Mouse (Mus musculus): ENCODE measurements around the gene Espl1.
A peak's percentile ranks its signal among the peaks of the same experiment; 100 is the strongest.

The Espl1 gene

DNA sequence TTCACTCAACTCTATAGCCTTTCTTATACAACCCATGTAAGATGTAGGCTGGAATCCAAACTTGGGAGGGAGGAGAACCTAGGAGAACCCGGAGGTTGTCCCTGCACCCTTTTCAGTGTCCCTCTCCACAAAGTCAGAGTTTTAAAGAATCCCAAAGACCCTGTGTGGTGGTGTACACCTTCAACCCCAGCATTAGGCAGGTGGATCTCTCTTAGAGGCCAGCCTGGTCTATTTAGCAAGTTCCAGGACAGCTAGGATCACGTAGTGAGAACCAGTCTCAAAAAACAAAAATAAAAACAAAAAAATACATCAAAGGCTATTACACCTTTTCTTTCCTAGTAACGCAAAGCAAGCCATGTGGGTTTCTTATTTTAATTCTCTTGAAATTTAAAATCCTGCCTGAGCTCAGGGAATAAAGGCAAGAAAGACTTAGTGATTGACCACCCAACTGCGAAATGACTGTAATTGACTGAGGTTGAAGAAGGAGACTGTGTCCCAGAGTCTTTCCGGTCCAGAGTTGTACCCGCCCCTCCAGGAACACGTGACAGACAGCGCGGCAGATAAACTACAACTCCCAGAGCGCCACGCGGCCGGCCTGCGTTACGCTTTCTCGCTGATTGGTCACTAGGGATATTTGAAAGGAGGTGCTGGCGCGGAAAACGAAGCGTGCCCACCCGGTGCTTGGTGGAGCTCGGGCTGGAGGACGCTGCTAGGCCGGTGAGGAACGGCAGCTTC is at the start of gene Espl1:
Gene Espl1 (plus strand): TSS at position 634 of the 735 bp plus-strand sequence.
- peak; percentile 95 for DNase-seq (ENCODE audit: low read depth, low spot score)

DNA sequence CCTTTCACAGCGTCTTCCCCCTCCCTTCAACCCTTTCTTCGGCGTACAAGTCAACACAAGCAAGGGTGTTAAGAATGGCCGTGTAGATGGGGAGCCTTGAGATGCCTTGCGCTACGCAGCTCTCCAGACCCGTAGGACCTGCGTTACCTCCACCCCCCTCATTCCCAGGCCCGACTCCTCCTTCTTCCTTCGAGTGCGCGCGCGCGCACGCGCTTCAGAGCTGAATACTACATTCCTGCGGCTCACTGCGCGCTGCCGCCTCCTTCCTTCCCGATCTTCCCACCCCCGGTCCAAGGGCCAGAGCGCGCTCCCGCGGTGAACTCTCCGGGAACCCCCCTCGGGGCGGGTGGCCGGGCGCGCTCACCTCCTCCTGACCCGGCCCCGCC is 49.2 kb upstream of the Espl1 start:
- DNase-seq (ENCODE audit: low read depth, low spot score) = peak; percentile 78

DNA sequence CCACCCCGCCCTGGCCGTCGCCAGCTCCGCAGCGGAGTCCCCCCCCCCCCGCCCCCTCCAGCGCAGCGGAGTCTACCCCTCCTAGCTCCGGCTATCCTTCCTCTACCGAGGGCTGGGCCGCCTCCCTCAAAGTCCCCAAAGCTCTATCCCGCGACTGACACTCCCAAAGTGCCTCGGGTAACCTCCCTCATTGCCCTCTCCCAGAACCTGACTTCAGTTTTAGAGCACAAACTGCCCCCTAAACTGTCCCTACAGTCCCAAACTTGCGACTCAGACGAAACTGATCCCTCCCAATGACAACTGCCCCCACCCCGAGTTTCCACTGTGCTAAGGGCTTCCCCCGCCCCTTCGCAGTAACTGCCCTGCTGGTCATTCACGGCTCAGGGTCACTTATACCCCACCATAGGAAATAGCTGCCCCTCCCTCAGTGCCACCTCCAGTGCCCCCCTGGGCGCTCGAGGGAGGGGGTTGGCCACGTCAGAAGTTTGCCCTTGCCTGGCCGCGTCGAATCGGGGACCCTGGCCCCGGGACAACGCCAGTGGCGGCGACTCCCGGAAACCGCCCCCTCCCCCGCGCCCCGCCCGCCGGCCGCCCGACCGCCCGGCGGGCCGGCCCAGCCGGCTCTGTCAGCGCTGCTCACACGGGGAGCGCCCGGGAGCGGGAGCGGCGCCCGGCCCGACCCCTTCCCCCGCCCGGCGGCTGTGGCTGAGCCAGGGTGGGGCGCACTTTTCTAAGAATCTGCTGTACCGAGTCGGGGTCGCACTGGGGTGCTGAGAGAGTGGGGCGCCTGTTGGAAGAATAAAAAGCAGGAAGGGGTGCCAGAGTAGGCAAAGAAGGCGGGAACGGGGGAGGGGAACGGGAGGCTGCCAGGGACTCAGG is 48.6 kb upstream of the Espl1 start:
- peak; percentile 43 for DNase-seq (ENCODE audit: low read depth, low spot score)

DNA sequence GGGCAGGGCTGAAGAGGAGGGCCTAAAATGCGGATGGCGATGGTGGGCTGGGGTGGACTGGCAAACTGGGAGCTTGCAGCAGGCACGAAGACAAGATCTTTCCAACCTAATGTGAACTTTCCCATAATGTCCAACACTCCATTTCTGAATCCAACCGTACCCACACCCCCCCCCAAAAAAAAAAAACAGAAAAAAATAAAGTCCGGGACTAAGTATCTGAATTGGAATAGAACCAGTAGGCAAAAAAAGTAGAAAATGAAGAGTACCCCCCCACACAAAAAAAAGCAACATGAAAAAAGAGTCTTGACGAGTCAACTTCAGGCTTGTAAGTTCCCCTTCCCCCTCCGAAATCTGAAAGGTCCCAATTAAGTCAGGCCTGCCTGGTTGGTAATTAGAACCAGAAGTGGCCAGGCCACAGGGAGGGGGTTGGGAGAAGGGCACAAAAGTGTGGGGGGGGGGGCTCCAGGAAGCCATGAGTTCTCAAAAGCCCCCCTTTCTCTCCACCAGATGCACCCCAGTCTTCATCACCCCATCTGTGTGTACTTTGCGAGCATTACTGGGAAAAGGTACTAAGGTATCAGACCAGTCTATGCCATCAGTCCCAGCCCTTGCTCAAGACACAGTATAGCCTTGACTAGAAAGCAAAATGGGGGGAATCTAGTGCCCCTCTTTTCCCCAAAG is 47.8 kb upstream of the Espl1 start:
- no peak for DNase-seq (ENCODE audit: low read depth, low spot score)

- no peak for DNase-seq (ENCODE audit: low read depth, low spot score)
These were observed 47.3 kb upstream of the Espl1 start for GRCm38 (mm10) chr15:102248812-102249191.

GRCm38 (mm10) chr15:102249251-102249691 is 46.8 kb upstream of the Espl1 start:
- no peak for DNase-seq (ENCODE audit: low read depth, low spot score)

DNA sequence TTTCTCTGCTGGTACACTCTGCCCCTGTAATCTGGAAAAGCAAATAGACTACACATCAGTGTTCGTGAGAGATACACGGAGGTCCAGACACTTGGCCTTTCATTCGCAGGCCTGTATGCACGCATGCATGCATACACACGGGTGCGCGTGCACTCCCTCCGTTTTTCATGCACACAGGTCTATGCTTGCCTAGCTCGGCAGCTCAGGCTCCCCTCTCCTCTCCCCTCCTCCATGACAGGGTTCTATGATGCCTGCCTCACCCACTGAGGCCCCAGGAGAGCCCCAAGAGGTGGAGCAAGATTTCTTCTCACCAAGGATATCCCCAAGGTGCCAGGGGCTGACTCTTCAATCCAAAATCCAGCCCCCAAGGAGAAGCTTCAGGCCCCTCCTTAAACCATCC is 46.1 kb upstream of the Espl1 start:
- no peak for DNase-seq (ENCODE audit: low read depth, low spot score)

DNA sequence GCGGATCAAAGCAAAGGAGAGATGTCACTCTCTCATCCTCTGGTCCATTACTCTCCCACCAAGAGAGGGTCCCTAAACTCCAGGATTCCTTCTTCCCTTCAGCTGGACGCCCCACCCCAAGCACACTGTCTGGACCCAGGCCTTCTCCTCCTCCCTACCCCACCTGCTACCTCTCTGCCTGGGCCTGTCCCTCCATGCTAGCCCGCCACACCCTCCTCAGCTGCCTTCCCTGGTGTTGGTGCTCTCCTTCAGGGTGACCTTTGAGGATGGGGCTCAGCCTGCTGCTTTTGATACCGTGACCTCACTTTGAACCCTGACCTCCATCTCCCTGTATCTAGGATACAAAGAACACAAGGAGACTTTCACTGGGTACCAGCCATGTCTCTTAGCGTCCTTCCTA is 45.5 kb upstream of the Espl1 start:
- no peak for DNase-seq (ENCODE audit: low read depth, low spot score)

DNA sequence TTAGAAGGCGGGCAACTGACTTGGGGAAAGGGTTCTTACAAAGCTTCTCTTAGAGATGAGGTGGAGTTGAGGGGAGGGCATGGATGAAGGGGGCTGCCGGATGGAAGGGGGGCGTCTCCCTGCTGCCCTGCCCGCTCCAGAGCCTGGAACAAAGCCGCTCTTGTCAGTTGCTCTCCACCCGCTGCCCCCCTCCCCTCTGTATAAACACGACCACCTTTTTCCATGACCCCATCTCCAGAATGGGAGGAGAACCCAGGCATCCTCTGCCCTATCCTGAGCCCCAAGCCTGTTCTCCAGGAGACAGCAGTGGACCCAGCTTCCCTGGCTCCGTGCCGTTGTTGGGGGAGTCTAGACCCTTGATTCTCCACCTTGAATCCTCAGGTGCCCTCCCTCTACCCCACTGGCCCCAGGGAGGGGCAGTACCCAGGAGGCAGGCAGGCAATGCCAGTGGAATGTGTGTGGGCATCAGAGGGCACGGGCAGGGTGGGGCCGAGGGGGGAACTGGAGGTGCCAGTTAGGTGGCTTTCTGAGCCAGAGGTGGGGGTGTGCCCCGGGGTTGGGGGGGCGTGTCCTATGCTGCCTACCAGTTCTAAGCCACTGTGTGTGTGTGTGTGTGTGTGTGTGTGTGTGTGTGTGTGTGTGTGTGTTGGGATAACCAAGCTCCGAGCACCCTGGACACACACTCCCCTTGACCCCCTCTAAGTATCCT is 40.4 kb upstream of the Espl1 start:
- DNase-seq (ENCODE audit: low read depth, low spot score) = no peak

DNA sequence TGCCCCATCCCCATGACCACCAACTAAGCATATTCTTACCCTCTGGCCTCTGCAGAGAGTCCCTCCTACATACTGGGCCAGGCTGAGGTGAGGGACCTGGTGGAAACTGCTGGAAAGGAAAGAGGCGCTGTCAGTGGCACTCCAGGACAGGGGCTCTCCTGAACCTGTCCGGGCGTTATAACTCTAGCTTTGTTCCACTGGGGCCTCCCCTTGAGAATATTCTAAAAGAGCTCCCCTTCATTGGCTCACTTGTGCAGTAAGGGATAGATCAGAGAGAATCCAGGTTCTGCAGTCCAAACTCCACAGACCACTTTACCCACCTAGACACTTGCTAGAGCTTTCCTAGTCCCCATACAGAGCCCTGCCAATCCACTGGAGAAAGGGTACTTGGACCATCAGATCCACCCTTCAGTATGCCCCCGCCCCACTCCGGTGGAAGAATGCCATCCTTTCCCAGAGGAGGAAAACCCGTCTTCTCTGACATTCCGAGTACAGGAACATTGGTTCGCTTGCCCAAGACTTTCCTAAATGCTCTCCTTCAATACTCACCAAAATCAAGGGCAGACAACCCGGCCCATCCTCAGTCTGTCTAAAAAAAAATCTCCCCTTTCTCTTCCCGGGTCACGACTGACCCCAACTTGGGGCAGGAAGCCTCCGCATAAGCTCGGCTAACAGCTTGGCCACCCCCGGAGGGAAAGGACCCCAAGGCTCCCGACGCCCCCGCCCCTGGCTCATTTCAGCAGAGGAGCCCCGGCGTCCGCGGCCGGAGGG is 39.5 kb upstream of the Espl1 start:
- no peak for DNase-seq (ENCODE audit: low read depth, low spot score)

DNA sequence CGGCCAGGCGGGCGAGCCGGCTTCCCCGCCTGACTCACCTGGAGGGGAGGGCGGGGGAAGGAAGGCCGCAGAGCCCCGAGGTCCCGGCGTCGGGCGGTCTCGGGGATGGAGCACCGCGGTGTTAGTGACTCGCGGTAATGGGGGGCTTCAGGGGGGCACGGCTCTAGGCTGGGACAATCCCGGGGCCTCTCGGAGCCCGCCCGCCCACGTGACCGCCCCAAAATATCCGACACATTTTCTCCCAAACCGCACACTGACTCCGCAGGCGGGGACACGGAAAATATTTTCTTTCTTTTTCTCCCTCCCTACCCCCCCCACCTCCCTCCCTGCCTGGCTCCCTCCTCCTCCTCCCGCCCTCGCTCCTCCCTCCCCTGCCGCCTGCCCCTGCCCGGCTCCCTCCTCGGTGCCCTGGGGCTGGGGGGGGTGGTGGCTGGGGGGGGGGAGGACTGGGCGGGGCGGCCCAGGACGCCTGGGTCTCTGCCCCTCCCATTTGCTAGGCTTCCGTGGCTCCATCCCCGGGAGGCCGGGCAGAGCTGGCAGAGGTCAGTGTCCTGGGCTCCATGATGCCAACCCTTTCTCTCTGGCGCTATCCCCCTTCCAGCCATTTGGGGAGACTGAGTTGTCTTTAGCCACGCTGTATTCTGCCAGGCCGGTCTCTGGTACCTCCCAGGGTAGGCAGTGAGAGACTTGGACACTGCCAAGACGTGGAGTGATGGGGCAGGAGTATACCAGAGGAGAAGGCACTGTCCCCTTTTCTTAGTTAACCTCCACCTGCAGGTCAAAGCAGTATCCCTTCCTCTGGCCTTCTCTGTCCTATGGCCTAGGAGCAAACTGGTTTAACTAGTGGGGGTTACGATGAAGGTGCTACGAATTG is 38.6 kb upstream of the Espl1 start, which contains the start of gene Rarg:
Gene Rarg (minus strand): TSS at position 316 of the 874 bp plus-strand sequence.
- DNase-seq (ENCODE audit: low read depth, low spot score) = peak; percentile 31

GRCm38 (mm10) chr15:102258076-102258470 is 38.0 kb upstream of the Espl1 start:
- DNase-seq (ENCODE audit: low read depth, low spot score) = no peak

DNA sequence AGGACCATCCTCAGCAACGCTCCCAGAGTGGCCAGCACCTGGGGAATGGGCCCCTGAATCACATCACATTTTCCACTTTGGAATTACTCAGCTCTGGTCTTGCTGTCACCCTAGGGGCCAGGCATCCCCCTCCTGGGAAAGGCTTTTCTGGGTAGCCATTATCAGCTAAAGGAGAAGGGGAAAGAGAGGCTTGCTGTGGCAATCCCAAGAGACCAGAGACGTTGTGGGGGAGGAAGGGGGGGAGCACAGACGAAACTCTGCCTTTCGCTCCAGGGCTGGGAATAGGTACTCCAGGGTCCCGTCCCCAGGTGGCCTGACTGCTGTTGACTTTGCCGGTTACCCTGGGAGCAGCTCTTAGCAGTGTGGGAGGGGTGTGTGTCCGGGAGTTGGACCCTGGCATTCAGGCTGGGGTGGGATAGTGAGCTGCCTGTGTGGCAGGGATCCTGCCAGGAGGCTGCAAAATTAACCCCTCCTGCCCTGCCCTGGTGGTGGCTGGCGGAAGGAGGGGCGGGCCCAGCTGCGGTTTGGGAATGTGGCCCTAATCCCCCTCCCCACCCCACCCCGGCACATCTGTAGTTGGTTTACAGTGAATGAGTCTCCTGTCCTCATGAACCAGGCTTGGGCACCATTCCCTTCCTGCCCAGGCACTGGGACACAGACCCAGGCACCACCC is 37.3 kb upstream of the Espl1 start:
- no peak for DNase-seq (ENCODE audit: low read depth, low spot score)

- peak; percentile 23 for DNase-seq (ENCODE audit: low read depth, low spot score)
These were observed 33.5 kb upstream of the Espl1 start for GRCm38 (mm10) chr15:102262582-102262981.

- no peak for DNase-seq (ENCODE audit: low read depth, low spot score)
These were observed 33.0 kb upstream of the Espl1 start for GRCm38 (mm10) chr15:102263037-102263436.

GRCm38 (mm10) chr15:102265548-102265947 is 30.5 kb upstream of the Espl1 start:
- DNase-seq (ENCODE audit: low read depth, low spot score) = peak; percentile 20

DNA sequence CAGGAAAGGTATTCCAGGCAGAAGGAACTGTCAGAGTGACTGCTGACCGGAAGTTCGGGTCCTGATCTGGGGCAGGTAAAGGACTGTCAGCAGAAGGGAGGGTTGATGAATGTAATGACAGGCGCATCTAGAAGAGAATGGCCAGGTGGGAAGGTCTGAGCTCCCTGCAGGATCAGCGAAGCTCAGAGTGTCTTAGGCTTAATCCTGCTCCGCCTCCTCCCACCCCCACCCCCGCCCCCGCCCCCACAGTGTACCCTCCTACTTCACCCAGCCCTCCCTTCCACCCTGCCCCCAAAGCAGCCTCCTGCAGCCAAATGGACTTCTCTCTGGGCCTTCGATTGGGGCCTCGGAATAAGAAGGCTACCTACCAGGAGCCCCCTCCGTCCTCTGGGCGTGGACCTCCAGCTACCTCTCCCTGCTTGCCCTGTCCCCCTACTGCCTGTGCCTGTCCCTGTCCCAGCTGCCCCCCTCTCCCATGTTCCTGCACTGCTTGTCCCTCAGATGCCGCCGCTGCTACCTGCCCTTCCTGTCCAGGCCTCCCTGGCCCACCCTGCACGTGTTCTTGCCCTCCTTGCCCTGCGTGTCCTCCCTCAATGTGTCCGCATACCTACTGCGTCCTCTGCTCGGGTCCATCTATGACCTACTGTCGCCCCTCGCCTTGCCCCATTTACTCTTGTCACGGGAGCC is 25.6 kb upstream of the Espl1 start, which contains the start of gene Gm9918:
Gene Gm9918 (plus strand): TSS at position 290 of the 687 bp plus-strand sequence.
- no peak for DNase-seq (ENCODE audit: low read depth, low spot score)

- no peak for DNase-seq (ENCODE audit: low read depth, low spot score)
These were observed 24.6 kb upstream of the Espl1 start for GRCm38 (mm10) chr15:102271441-102271840.
